Mouse (Mus musculus): ENCODE measurements around the gene Gm21987. TPM values are rescaled to one million over a fixed set of nuclear protein-coding genes. Genes with fewer than 3 reads are reported as not detected.

Gene Gm21987
- total and polyA plus RNA-seq, 3 experiments, result 0.42 TPM; not detected in 2

- Histone ChIP-seq H3K27me3 (replicated peaks) (no peaks in the 10 kb centered on the region), H3K36me3 (replicated peaks in 1 of 2; ENCODE audit: control insufficient read depth in 1 of 2, insufficient read depth in 1 of 2, low read length in 1 of 2) (peaks cover 0 to 4% of the 10 kb centered on the region in 2 experiments), H3K4me2 (ENCODE audit: insufficient read depth, low read depth, poor library complexity, severe bottlenecking) (no peak overlapping the region), H3K9me3 (replicated peaks; ENCODE audit: low read length) (peaks cover 2% of the 10 kb centered on the region), H3K79me2 (replicated peaks; ENCODE audit: control insufficient read depth, extremely low read depth, insufficient read depth, poor library complexity, severe bottlenecking) (no peaks in the 10 kb centered on the region), H3K9ac (ENCODE audit: insufficient read depth, low read depth) (no peak overlapping the region), H3K27ac (ENCODE audit: insufficient read depth, low read depth) (no peak overlapping the region), H3K4me1 (ENCODE audit: control insufficient read depth in 1 of 2, insufficient read depth in 2 of 2) (peaks cover 18 to 58% of the 10 kb centered on the region in 2 experiments), H3K4me3 (replicated peaks in 1 of 3; ENCODE audit: low read depth in 2 of 3, low read length in 2 of 3, poor library complexity in 1 of 3) (no peak overlapping the region)
- TF ChIP-seq CTCF (conservative IDR thresholded peaks at IDR 0.05 in 1 of 2, IDR thresholded peaks at IDR 0.05 in 1 of 2; ENCODE audit: low read depth in 2 of 2, low read length in 2 of 2) (peak in 1 of 2 experiments; percentile 53; a peak in 2 of 4 replicates), NRF1 (IDR thresholded peaks at IDR 0.05; ENCODE audit: low read depth, low read length) (no peak), ZKSCAN1 (IDR thresholded peaks at IDR 0.05; ENCODE audit: borderline replicate concordance, low read depth, low read length) (no peak), ZNF384 (IDR thresholded peaks at IDR 0.05; ENCODE audit: low read depth, low read length) (peak; percentile 63; the same call in 1 of the 2 replicates)
- in situ Hi-C loops (cut with MboI; ENCODE audit: low pct_ligation_motif_present, low pct_unique_long_range_greater_than_20kb, low sequenced_read_pairs) (no loop called here), dilution Hi-C loops (cut with MboI; ENCODE audit: extremely low pct_ligation_motif_present, extremely low pct_unique_long_range_greater_than_20kb, low sequenced_read_pairs) (no loop called here)
- DNase-seq (ENCODE audit: extremely low read depth), result no peak
Measured at GRCm38 (mm10) chr16:38306571-38307220, 40.1 kb upstream of the Gm21987 start.

- no peak overlapping the region for H3K27ac ChIP-seq (ENCODE audit: insufficient read depth, low read depth)
- TF ChIP-seq TCF12 (IDR thresholded peaks at IDR 0.05; ENCODE audit: low read depth, low read length), result no peak
- no peak for TF ChIP-seq MYC (IDR thresholded peaks at IDR 0.05; ENCODE audit: low read depth, low read length)
- no peak for TF ChIP-seq CHD2 (IDR thresholded peaks at IDR 0.05; ENCODE audit: low read length)
- DNase-seq (ENCODE audit: extremely low read depth), result no peak
- in situ Hi-C loops (cut with MboI; ENCODE audit: low pct_ligation_motif_present, low pct_unique_long_range_greater_than_20kb, low sequenced_read_pairs) (no loop called here), dilution Hi-C loops (cut with MboI; ENCODE audit: extremely low pct_ligation_motif_present, extremely low pct_unique_long_range_greater_than_20kb, low sequenced_read_pairs) (no loop called here)
- H3K9ac ChIP-seq (ENCODE audit: insufficient read depth, low read depth), result no peak overlapping the region
- peaks cover 0 to 4% of the 10 kb centered on the region in 2 experiments for H3K36me3 ChIP-seq (replicated peaks in 1 of 2; ENCODE audit: control insufficient read depth in 1 of 2, insufficient read depth in 1 of 2, low read length in 1 of 2)
- H3K79me2 ChIP-seq (replicated peaks; ENCODE audit: control insufficient read depth, extremely low read depth, insufficient read depth, poor library complexity, severe bottlenecking), result no peaks in the 10 kb centered on the region
- H3K4me1 ChIP-seq (ENCODE audit: control insufficient read depth in 1 of 2, insufficient read depth in 2 of 2), result peaks cover 17 to 54% of the 10 kb centered on the region in 2 experiments
- peaks cover 2% of the 10 kb centered on the region for H3K9me3 ChIP-seq (replicated peaks; ENCODE audit: low read length)
- no peak overlapping the region for H3K4me2 ChIP-seq (ENCODE audit: insufficient read depth, low read depth, poor library complexity, severe bottlenecking)
- H3K4me3 ChIP-seq (replicated peaks in 1 of 3; ENCODE audit: low read depth in 2 of 3, low read length in 2 of 3, poor library complexity in 1 of 3), result no peak overlapping the region
- no peaks in the 10 kb centered on the region for H3K27me3 ChIP-seq (replicated peaks)
Measured at GRCm38 (mm10) chr16:38307221-38307605, 39.6 kb upstream of the Gm21987 start.

- Histone ChIP-seq H3K79me2 (replicated peaks; ENCODE audit: control insufficient read depth, extremely low read depth, insufficient read depth, poor library complexity, severe bottlenecking) (no peaks in the 10 kb centered on the region), H3K9me3 (replicated peaks; ENCODE audit: low read length) (peaks cover 2% of the 10 kb centered on the region), H3K36me3 (replicated peaks in 1 of 2; ENCODE audit: control insufficient read depth in 1 of 2, insufficient read depth in 1 of 2, low read length in 1 of 2) (peaks cover 0 to 2% of the 10 kb centered on the region in 2 experiments), H3K4me2 (ENCODE audit: insufficient read depth, low read depth, poor library complexity, severe bottlenecking) (no peak overlapping the region), H3K27me3 (replicated peaks) (no peaks in the 10 kb centered on the region), H3K27ac (ENCODE audit: insufficient read depth, low read depth) (no peak overlapping the region), H3K4me1 (ENCODE audit: control insufficient read depth in 1 of 2, insufficient read depth in 2 of 2) (peaks cover 14 to 49% of the 10 kb centered on the region in 2 experiments), H3K4me3 (replicated peaks in 1 of 3; ENCODE audit: low read depth in 2 of 3, low read length in 2 of 3, poor library complexity in 1 of 3) (no peak overlapping the region), H3K9ac (ENCODE audit: insufficient read depth, low read depth) (no peak overlapping the region)
- dilution Hi-C loops (cut with MboI; ENCODE audit: extremely low pct_ligation_motif_present, extremely low pct_unique_long_range_greater_than_20kb, low sequenced_read_pairs) (no loop called here), in situ Hi-C loops (cut with MboI; ENCODE audit: low pct_ligation_motif_present, low pct_unique_long_range_greater_than_20kb, low sequenced_read_pairs) (no loop called here)
- no peak for DNase-seq (ENCODE audit: extremely low read depth)
- no peak for TF ChIP-seq E2F4 (IDR thresholded peaks at IDR 0.05; ENCODE audit: insufficient replicate concordance, low read depth, low read length)
- TF ChIP-seq TCF12 (IDR thresholded peaks at IDR 0.05; ENCODE audit: low read depth, low read length), result peak; percentile 58; the same call in 1 of the 2 replicates
- TF ChIP-seq ZNF384 (IDR thresholded peaks at IDR 0.05; ENCODE audit: low read depth, low read length), result no peak
- TF ChIP-seq ETS1 (conservative IDR thresholded peaks at IDR 0.05; ENCODE audit: low read depth, low read length), result peak; percentile 21; the same call in 1 of the 2 replicates
- TF ChIP-seq EP300 (IDR thresholded peaks at IDR 0.05; ENCODE audit: low read length), result 0 out of 2 replicates have a peak, but pooled peaks have one; percentile 26
- TF ChIP-seq MXI1 (IDR thresholded peaks at IDR 0.05; ENCODE audit: low read depth, low read length), result no peak
- no peak for TF ChIP-seq POLR2AphosphoS2 (IDR thresholded peaks at IDR 0.05; ENCODE audit: low read depth, low read length)
- no peak for TF ChIP-seq ZKSCAN1 (IDR thresholded peaks at IDR 0.05; ENCODE audit: borderline replicate concordance, low read depth, low read length)
- no peak for TF ChIP-seq ZC3H11A (IDR thresholded peaks at IDR 0.05; ENCODE audit: low read depth, low read length)
Measured at GRCm38 (mm10) chr16:38307651-38308050, 39.2 kb upstream of the Gm21987 start.

All from CH12.LX (cell line).